Mouse (Mus musculus) megakaryocyte, embryonic 14.5 days (primary cell): ENCODE measurements around the gene 2210010C04Rik. TPM values are rescaled to one million over a fixed set of nuclear protein-coding genes. Genes with fewer than 3 reads are reported as not detected.
"Not testable (repeated sequence)": the region's sequence is repeated elsewhere in the genome, so short reads cannot be mapped to it uniquely, and the experiment has no call there.

Experiments
- H3K27me3 ChIP-seq: replicated peaks from 2 replicates; pipeline ENCODE3; 2012; ENCODE audit warnings: inconsistent platforms
- H3K36me3 ChIP-seq: replicated peaks from 2 replicates; pipeline ENCODE3; 2012; ENCODE audit warnings: low read length, inconsistent platforms, mixed read lengths
- H3K4me1 ChIP-seq: 2 replicates; pipeline ENCODE4 v1.6.1; 2012; ENCODE audit warnings: inconsistent platforms
- H3K4me3 ChIP-seq: replicated peaks from 2 replicates; pipeline ENCODE3; 2012; ENCODE audit warnings: moderate library complexity, mild to moderate bottlenecking, inconsistent platforms
- H3K9me3 ChIP-seq: 2 replicates; pipeline ENCODE4 v1.6.1; 2012; ENCODE audit warnings: inconsistent platforms
- FLI1 ChIP-seq: IDR thresholded peaks from 2 replicates; pipeline ENCODE4 v1.6.1; 2012; ENCODE audit warnings: low read length, inconsistent platforms, mixed read lengths
- GATA1 ChIP-seq: IDR thresholded peaks from 3 replicates; pipeline ENCODE4 v1.6.1; 2012; ENCODE audit warnings: mixed read lengths, low read length, inconsistent platforms, borderline replicate concordance
- polyA plus RNA-seq: library from polyadenylated mRNA; stranded (reverse); fragments of >175 nt; gene quantifications from 2 replicates; pipeline ENCODE4 v1.2.3, GENCODE M21; 2012; ENCODE audit warnings: low replicate concordance; ENCODE audit not compliant: insufficient read depth

2210010C04Rik gene
- polyA plus RNA-seq, 1 experiment = not detected

GRCm38 (mm10) chr6:41027053-41027452 is 8.3 kb downstream of the 2210010C04Rik start:
- Histone ChIP-seq H3K36me3 (no peaks in the 10 kb centered on the region), H3K4me1 (peaks cover 15% of the 10 kb centered on the region), H3K9me3 (no peaks in the 10 kb centered on the region), H3K4me3 (no peak overlapping the region), H3K27me3 (no peaks in the 10 kb centered on the region)
- TF ChIP-seq FLI1 = no peak
- TF ChIP-seq GATA1 = no peak

GRCm38 (mm10) chr6:41025873-41026650 is 9.2 kb downstream of the 2210010C04Rik start:
- Histone ChIP-seq H3K36me3 (no peaks in the 10 kb centered on the region), H3K9me3 (no peaks in the 10 kb centered on the region), H3K4me3 (no peak overlapping the region), H3K4me1 (peaks cover 15% of the 10 kb centered on the region), H3K27me3 (no peaks in the 10 kb centered on the region)
- no peak for TF ChIP-seq GATA1
- TF ChIP-seq FLI1 = no peak

- Histone ChIP-seq H3K4me1 (peaks cover 9% of the 10 kb centered on the region; the same call in 1 of the 2 replicates), H3K27me3 (no peaks in the 10 kb centered on the region), H3K9me3 (no peaks in the 10 kb centered on the region), H3K36me3 (no peaks in the 10 kb centered on the region), H3K4me3 (no peak overlapping the region)
- TF ChIP-seq GATA1 (no peak), FLI1 (no peak)
Measured at GRCm38 (mm10) chr6:41019140-41019539, 16.2 kb downstream of the 2210010C04Rik start.

GRCm38 (mm10) chr6:41018629-41019028 is 16.7 kb downstream of the 2210010C04Rik start:
- H3K4me1 ChIP-seq = peaks cover 9% of the 10 kb centered on the region; the same call in 1 of the 2 replicates
- H3K36me3 ChIP-seq = no peaks in the 10 kb centered on the region
- H3K9me3 ChIP-seq = no peaks in the 10 kb centered on the region
- no peak for TF ChIP-seq GATA1
- no peak for TF ChIP-seq FLI1
- H3K4me3 ChIP-seq = no peak overlapping the region
- H3K27me3 ChIP-seq = no peaks in the 10 kb centered on the region

- no peak overlapping the region for H3K4me3 ChIP-seq
- TF ChIP-seq FLI1 = no peak
- TF ChIP-seq GATA1 = no peak
- no peaks in the 10 kb centered on the region for H3K36me3 ChIP-seq
- no peaks in the 10 kb centered on the region for H3K27me3 ChIP-seq
- peaks cover 9% of the 10 kb centered on the region; the same call in 1 of the 2 replicates for H3K4me1 ChIP-seq
- H3K9me3 ChIP-seq = no peaks in the 10 kb centered on the region
Measured at GRCm38 (mm10) chr6:41015065-41015464, 20.2 kb downstream of the 2210010C04Rik start.

- not testable (repeated sequence) for H3K4me1 ChIP-seq, H3K4me3 ChIP-seq, H3K9me3 ChIP-seq, H3K36me3 ChIP-seq, H3K27me3 ChIP-seq
Measured at GRCm38 (mm10) chr6:40999379-40999778, 35.9 kb downstream of the 2210010C04Rik start, which contains the start of gene Gm2663. Gm2663 (minus strand) TSS chr6:40999479.

Other genes starting within 250 kb of the 2210010C04Rik start
- not detected in 2 replicates for gene Moxd2, start 148.0 kb downstream of the 2210010C04Rik start, polyA plus RNA-seq
- not detected in 2 replicates for gene Prss58, start 135.1 kb downstream of the 2210010C04Rik start, polyA plus RNA-seq
- gene 1700074P13Rik, start 95.0 kb downstream of the 2210010C04Rik start, polyA plus RNA-seq = not detected in 2 replicates
- not detected in 2 replicates for gene Gm4744, start 83.6 kb downstream of the 2210010C04Rik start, polyA plus RNA-seq
- gene 1810009J06Rik, start 70.8 kb downstream of the 2210010C04Rik start, polyA plus RNA-seq = not detected in 2 replicates
- not detected in 2 replicates for gene Gm2663, start 36.0 kb downstream of the 2210010C04Rik start, polyA plus RNA-seq